Mouse (Mus musculus): ENCODE measurements at regions not wholly inside any gene's neighbourhood (a gene's known extent, or its start where the extent isn't known, plus 50 kb on each side); places are given as distances from the start of the nearest gene placed in this dataset.

DNA sequence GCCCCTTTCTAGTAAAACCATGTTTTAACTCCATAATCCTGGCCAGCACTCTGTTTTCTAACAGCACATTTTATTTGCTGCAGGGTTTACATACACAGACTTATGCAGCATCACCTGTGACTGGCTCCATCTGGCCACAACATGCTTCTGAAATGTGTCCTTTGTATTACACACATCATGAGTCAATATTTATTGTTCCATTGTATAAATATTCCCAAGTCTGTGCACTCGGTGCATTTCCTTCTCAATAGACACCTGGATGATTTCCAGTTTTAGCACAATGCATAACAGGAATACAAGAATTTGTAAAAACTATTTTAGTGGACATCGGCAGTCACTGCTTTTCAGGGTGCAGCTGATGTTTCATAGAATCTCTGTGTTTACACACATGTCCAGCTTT lies 294.6 kb upstream of the Rasgrp1 start:
- Histone ChIP-seq H3K27ac (replicated peaks) (no peak overlapping the region), H3K4me3 (no peak overlapping the region), H3K36me3 (no peaks in the 10 kb centered on the region), H3K9me3 (replicated peaks) (no peaks in the 10 kb centered on the region), H3K4me1 (no peaks in the 10 kb centered on the region), H3K27me3 (ENCODE audit: low read depth, poor library complexity, severe bottlenecking) (no peaks in the 10 kb centered on the region)
- 95% methylated on average over 2 of the region's 2 CpGs for WGBS
- no peak for DNase-seq (ENCODE audit: low spot score)

DNA sequence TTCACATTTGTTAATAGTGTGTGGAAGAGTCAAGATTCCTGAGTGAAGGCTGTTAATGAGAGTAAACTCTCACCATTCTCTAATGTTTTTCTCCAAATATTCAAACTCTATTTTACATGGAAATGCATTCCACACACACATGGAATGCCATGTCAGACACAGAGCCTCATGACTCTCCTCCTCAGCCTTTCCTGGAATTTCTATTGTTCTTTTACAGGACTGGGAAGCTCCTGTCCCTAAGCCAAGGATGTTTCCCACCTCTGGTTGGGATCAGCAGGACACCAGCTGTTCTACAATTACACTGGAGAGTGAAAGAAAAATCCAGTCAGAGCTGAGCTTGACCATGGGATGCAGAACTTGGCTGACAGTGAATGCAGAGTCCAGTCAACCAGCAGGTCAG lies 309.3 kb upstream of the Rasgrp1 start:
- Histone ChIP-seq H3K9me3 (replicated peaks) (no peaks in the 10 kb centered on the region), H3K4me3 (no peak overlapping the region), H3K36me3 (no peaks in the 10 kb centered on the region), H3K4me1 (peaks cover 10% of the 10 kb centered on the region), H3K27ac (replicated peaks) (no peak overlapping the region), H3K27me3 (ENCODE audit: low read depth, poor library complexity, severe bottlenecking) (no peaks in the 10 kb centered on the region)
- DNase-seq (ENCODE audit: low spot score) = no peak

DNA sequence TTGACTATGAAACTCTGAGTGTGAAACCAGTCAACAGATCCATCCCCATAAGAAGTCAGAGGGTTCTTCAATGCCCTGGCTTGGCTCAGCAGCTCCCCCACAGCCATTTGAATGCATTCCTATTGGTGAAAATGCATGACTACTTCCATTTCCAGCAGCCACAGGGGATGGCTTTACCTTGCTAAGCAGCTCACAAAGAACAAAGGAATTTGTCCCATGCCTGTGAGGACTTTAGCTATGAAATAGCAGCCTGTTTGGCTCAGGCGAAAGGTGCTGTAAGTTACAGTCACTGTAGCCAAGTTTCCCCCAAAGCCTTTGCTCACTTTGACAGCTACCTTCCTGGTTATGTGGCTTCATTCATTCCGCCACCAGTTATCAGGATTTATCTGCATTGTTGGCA lies 309.8 kb upstream of the Rasgrp1 start:
- peak; percentile 16 for DNase-seq (ENCODE audit: low spot score)
- Histone ChIP-seq H3K27ac (replicated peaks) (no peak overlapping the region), H3K4me1 (peaks cover 10% of the 10 kb centered on the region), H3K9me3 (replicated peaks) (no peaks in the 10 kb centered on the region), H3K4me3 (no peak overlapping the region), H3K36me3 (no peaks in the 10 kb centered on the region), H3K27me3 (ENCODE audit: low read depth, poor library complexity, severe bottlenecking) (no peaks in the 10 kb centered on the region)
- WGBS = 46% methylated on average over 2 of the region's 2 CpGs

DNA sequence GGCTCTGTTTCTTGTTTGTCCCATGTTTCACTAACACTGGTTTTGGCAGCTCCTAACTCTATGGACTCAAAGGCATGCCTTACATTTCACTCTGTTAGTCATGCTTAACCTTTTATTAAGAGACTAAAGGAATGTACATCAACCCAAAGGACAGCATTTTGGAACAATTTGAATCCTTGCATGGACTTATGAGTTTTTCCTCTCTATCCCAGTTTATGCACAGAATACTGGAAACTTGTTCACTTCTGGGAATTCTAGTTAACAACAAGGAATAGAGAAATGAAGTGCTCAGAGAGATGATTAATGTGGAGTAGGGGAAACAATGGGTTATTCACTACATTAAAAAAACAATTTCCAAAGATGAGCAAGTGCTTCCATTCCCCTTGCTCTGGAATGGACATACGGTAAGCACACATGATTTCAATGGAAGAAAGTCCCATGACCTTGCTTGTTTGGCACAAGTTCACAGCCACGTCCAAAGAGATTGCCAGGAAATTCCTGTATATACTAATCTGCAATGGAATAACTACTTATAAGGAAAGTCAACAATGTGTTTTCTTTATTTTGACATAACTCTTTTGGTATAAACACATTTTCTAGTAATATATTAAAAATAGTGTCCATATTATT lies 313.9 kb upstream of the Rasgrp1 start:
- 89% methylated on average over 2 of the region's 2 CpGs for WGBS
- Histone ChIP-seq H3K9me3 (replicated peaks) (no peaks in the 10 kb centered on the region), H3K4me3 (no peak overlapping the region), H3K27me3 (ENCODE audit: low read depth, poor library complexity, severe bottlenecking) (no peaks in the 10 kb centered on the region), H3K36me3 (no peaks in the 10 kb centered on the region), H3K4me1 (peaks cover 10% of the 10 kb centered on the region), H3K27ac (replicated peaks) (no peak overlapping the region)
- DNase-seq (ENCODE audit: low spot score) = no peak

DNA sequence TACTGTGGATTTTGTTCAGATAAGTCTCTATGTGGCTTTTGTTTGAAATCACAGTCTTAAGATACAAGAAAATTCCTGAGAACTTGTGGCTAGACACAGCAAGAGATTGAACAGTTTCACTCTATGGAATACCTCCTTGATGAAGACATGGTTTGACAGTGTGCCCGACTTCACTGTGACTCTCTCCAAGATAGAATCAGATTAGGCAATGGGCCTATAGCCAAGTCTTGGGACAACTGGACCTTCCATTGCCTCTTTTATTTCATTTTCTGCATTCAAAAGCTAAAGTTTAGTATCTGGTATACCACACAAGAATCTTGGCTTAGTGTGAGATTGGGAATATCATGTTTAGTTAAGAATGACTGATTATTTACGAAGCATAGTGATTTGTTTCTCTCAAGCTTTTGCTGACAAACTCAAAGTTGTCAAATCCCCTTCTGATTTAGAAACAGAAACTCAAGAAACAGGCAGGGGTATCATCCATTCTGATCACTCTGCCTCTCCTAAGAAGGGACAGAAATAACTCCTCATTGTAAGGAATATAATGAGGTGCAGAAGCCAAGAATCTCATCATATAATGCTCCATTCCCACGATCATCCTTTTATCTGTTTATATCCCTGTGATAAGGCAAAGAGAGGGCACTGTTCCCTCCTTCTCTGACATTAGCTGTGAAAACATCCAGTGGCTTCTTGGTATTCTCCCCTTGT lies 317.6 kb upstream of the Rasgrp1 start:
- no peaks in the 10 kb centered on the region for H3K4me1 ChIP-seq
- no peaks in the 10 kb centered on the region for H3K9me3 ChIP-seq (replicated peaks)
- no peak overlapping the region for H3K27ac ChIP-seq (replicated peaks)
- DNase-seq (ENCODE audit: low spot score) = no peak
- no peak overlapping the region for H3K4me3 ChIP-seq
- WGBS = 87% methylated on average over 3 of the region's 3 CpGs
- H3K36me3 ChIP-seq = no peaks in the 10 kb centered on the region
- H3K27me3 ChIP-seq (ENCODE audit: low read depth, poor library complexity, severe bottlenecking) = no peaks in the 10 kb centered on the region

DNA sequence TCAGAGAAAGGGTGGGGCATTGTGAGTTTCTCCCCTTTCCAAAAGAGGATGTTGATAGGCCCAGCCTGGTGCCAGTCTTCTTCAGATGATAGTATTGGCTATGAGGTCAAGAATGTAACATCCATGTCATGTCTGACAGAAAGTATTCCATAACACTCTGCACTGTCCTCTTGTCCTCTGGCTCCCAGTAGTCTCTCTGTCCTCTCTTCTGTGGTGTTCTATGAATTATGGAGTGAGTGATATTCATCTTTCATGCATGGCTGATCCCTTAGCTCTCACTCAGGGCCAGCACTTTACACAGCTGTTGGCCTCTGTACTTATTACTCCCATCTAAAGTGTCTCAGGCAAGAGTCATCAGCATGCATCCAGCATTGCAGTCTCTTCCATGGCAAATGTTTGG lies 319.9 kb upstream of the Rasgrp1 start:
- no peaks in the 10 kb centered on the region for H3K36me3 ChIP-seq
- H3K4me1 ChIP-seq = no peaks in the 10 kb centered on the region
- no peaks in the 10 kb centered on the region for H3K27me3 ChIP-seq (ENCODE audit: low read depth, poor library complexity, severe bottlenecking)
- no peak overlapping the region for H3K4me3 ChIP-seq
- no peak for DNase-seq (ENCODE audit: low spot score)
- no peaks in the 10 kb centered on the region for H3K9me3 ChIP-seq (replicated peaks)
- H3K27ac ChIP-seq (replicated peaks) = no peak overlapping the region

DNA sequence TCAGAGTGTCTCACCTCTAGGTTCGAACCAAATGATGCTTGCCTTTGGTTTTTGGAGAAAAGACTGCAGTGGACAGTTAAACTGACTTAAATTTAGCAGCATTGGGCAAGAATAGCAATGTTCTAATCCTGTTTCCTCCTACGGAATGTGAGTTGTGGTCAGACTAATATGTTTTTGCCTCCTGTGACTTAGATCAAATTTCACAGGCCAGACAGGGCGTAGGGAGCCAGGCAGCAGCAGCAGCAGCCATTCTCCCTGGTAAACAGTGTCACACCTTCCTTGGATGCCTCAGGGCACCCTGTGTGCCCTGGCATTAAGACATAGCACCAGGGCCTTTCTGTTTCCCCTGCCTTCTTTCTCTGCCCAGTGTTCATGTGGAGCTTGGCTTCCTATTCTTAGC lies 323.7 kb upstream of the Rasgrp1 start:
- Histone ChIP-seq H3K27ac (replicated peaks) (no peak overlapping the region), H3K27me3 (ENCODE audit: low read depth, poor library complexity, severe bottlenecking) (no peaks in the 10 kb centered on the region), H3K4me3 (no peak overlapping the region), H3K36me3 (no peaks in the 10 kb centered on the region), H3K9me3 (replicated peaks) (no peaks in the 10 kb centered on the region), H3K4me1 (no peaks in the 10 kb centered on the region)
- WGBS = 79% methylated on average over 3 of the region's 3 CpGs
- no peak for DNase-seq (ENCODE audit: low spot score)

DNA sequence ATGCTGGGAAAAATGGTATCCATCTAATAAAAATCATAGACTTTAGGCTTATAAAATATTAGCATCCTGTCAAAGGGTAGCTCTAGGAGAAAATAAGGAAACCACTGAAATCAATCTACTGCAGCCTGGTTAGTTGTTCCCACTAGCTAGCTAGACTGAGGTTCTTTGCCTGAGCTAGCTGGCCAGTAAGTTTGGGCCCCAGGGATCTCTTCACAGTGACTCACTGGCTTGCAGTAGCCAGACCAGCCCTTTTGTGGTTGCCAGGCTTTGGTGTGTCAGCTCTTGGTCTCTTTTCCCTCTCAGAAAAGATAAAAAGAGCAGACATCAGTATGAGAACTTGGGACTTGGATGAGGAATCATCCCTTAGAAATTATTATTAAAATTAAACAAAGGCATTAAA lies 325.3 kb upstream of the Rasgrp1 start:
- Histone ChIP-seq H3K9me3 (replicated peaks) (no peaks in the 10 kb centered on the region), H3K27me3 (ENCODE audit: low read depth, poor library complexity, severe bottlenecking) (no peaks in the 10 kb centered on the region)
- DNase-seq (ENCODE audit: low spot score) = no peak

DNA sequence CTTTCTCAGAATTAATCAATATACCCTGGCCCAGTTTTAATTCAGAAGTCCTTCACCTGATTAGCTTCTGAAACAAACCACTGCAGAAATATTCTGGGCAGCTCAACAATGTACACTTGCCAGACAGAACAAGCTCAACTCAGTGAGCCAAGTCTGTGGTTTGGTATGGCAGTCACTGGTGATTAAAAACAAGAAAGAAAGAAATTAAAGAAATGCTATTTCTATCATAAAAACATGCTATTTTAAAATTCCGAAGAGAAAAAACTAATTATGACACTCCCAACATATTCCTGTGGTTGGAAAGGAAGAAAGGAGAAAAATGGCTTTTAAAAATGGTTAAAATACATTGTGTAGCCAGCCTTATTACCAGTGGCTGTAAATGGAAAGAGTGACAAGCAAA lies 332.1 kb upstream of the Rasgrp1 start:
- H3K27ac ChIP-seq (replicated peaks) = no peak overlapping the region
- no peak for DNase-seq (ENCODE audit: low spot score)
- no peak overlapping the region for H3K4me3 ChIP-seq
- no peaks in the 10 kb centered on the region for H3K27me3 ChIP-seq (ENCODE audit: low read depth, poor library complexity, severe bottlenecking)
- no peaks in the 10 kb centered on the region for H3K9me3 ChIP-seq (replicated peaks)
- H3K36me3 ChIP-seq = no peaks in the 10 kb centered on the region
- H3K4me1 ChIP-seq = peaks cover 7% of the 10 kb centered on the region
- WGBS = 83% methylated on average over 1 of the region's 1 CpGs

More for the DNA sequence above, 325.3 kb upstream of the Rasgrp1 start:
- Histone ChIP-seq H3K27ac (replicated peaks) (no peak overlapping the region), H3K4me1 (no peaks in the 10 kb centered on the region), H3K4me3 (no peak overlapping the region), H3K36me3 (no peaks in the 10 kb centered on the region)

DNA sequence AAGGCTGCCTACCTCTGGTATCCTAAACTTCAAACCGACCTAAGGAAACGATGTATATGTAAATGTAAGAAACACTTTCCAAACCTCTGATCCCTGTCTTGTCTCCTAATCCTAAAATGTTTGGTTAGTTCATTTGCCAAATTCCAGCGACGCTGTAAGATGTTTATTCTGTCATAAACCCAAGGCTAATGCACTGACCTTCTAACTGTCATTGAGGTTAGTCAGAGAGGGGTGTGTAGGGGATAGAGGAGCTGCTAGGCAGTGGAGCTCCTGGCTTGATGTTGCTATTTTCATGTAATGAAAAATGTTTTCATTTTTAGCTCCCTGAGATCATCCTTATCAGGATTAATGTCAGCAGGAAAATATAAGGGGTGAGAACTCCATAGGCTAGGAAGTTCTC lies 335.8 kb upstream of the Rasgrp1 start:
- peaks cover 8% of the 10 kb centered on the region for H3K4me1 ChIP-seq
- H3K27ac ChIP-seq (replicated peaks) = no peak overlapping the region
- H3K9me3 ChIP-seq (replicated peaks) = no peaks in the 10 kb centered on the region
- H3K4me3 ChIP-seq = no peak overlapping the region
- 75% methylated on average over 4 of the region's 4 CpGs for WGBS
- H3K36me3 ChIP-seq = no peaks in the 10 kb centered on the region
- no peak for DNase-seq (ENCODE audit: low spot score)
- no peaks in the 10 kb centered on the region for H3K27me3 ChIP-seq (ENCODE audit: low read depth, poor library complexity, severe bottlenecking)

DNA sequence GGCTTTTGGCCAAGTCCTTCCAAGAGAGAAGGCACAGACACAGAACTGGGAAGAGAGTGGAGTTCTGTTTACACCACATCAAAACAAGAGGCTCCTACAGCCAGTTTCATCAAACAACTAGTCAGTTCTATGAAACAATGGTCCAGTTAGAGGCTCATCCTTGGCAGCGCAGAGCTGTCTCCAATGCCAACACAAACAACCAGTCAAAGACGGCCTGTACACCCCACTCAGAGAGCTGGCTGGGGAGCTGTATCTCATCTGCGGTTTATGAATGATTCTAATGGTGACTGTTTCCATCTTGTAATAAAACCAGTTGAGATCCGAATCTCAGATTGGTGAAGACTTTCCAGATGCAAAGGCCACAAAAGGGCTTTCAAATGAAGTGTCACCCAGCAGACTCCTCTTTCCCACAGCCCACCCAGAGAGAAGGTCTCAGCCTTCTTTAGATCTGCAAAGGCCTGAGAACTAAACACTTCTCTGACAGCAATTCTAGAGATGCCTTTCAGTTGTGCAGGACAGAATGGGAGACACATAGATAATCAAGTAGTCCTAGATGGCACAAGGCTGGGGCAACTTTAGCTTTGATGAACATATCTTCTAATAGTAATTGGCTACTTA lies 343.1 kb upstream of the Rasgrp1 start:
- no peaks in the 10 kb centered on the region for H3K4me1 ChIP-seq
- DNase-seq (ENCODE audit: low spot score) = no peak
- H3K27ac ChIP-seq (replicated peaks) = no peak overlapping the region
- no peak overlapping the region for H3K4me3 ChIP-seq
- H3K9me3 ChIP-seq (replicated peaks) = no peaks in the 10 kb centered on the region
- no peaks in the 10 kb centered on the region for H3K27me3 ChIP-seq (ENCODE audit: low read depth, poor library complexity, severe bottlenecking)
- H3K36me3 ChIP-seq = no peaks in the 10 kb centered on the region
- 86% methylated on average over 4 of the region's 4 CpGs for WGBS

DNA sequence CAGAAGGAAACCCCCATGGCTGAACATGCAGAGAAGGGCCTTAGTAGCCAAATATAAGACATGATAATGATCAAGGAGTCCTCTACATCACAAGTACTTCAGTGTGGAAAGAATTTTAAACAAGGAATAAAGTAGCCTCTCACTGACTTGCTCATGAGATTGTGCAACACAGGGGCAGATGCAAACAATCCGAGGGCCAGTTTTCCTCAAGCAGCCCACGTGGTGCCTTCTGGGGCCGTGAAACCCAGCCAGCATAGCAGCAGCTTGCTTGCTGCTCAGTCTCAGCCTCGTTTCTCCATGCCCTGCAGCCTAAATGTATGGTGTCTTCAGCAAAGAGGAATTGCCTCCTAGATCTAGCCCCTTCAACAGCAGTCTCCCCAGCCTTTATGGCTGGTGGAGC lies 350.7 kb upstream of the Rasgrp1 start:
- H3K27ac ChIP-seq (replicated peaks) = no peak overlapping the region
- no peak overlapping the region for H3K4me3 ChIP-seq
- H3K27me3 ChIP-seq (ENCODE audit: low read depth, poor library complexity, severe bottlenecking) = no peaks in the 10 kb centered on the region
- WGBS = 86% methylated on average over 4 of the region's 4 CpGs
- H3K9me3 ChIP-seq (replicated peaks) = no peaks in the 10 kb centered on the region
- H3K4me1 ChIP-seq = no peaks in the 10 kb centered on the region
- DNase-seq (ENCODE audit: low spot score) = no peak
- no peaks in the 10 kb centered on the region for H3K36me3 ChIP-seq

DNA sequence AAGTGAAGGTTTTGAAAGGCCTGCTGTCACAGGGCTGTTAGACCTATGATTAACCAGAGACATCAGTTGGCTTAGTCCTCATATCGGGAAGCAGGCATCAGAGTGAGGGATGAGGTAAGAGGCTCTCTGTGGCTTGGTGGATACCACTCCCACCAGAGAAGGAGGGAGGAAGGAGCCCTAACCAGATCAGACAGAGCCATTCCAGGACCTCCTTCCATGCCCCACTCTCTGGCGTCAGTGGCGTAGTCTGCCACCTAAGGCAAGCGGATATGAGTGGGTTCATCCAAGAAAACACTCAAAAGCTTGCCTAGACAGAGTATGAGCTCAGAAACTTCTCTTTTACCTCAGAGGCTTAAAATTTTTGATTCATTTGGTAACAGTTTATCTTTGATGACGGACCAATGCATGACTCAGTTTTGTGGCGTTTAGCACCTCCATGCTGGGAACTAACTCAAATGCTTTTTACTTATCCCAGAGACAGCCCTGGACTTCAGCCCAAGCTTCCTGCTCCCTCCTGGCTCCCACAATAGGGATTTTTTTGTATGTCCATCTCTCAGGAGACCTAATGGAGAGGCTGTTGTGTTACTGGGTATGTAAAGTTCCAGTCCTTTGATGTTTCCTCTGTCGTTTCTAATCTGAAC lies 367.5 kb upstream of the Rasgrp1 start:
- H3K4me3 ChIP-seq = no peak overlapping the region
- no peak for DNase-seq (ENCODE audit: low spot score)
- H3K36me3 ChIP-seq = no peaks in the 10 kb centered on the region
- no peaks in the 10 kb centered on the region for H3K4me1 ChIP-seq
- WGBS = 92% methylated on average over 7 of the region's 7 CpGs
- no peak overlapping the region for H3K27ac ChIP-seq (replicated peaks)
- no peaks in the 10 kb centered on the region for H3K9me3 ChIP-seq (replicated peaks)
- no peaks in the 10 kb centered on the region for H3K27me3 ChIP-seq (ENCODE audit: low read depth, poor library complexity, severe bottlenecking)

Data from midbrain, embryonic 10.5 days (tissue).